Mouse (Mus musculus) midbrain, embryonic 16.5 days (tissue): ENCODE data around the gene Dand5. TPM values are rescaled to one million over a fixed set of nuclear protein-coding genes. Genes with fewer than 3 reads are reported as not detected.

ENCODE experiments used
- ATAC-seq: fragments of 200-750 bp; cut with Nextera tagmentation; 2 replicates; pipeline ENCODE4 v1.8.0; 2017; ENCODE audit warnings: moderate TSS enrichment
- H3K27ac ChIP-seq: fragments of 300-500 bp; sonication (generic); 2 replicates; pipeline ENCODE4 v1.5.1; 2014; ENCODE audit warnings: mild to moderate bottlenecking, low read length, mixed read lengths
- H3K27me3 ChIP-seq: fragments of 300-500 bp; sonication (generic); 2 replicates; pipeline ENCODE4 v1.6.1; 2014; ENCODE audit warnings: low read depth, low read length, mixed read lengths; ENCODE audit not compliant: control insufficient read depth, insufficient read depth
- H3K36me3 ChIP-seq: fragments of 300-500 bp; sonication (generic); 2 replicates; pipeline ENCODE4 v1.6.1; 2014; ENCODE audit warnings: mild to moderate bottlenecking, low read length, moderate library complexity, mixed read lengths; ENCODE audit not compliant: control insufficient read depth, insufficient read depth
- H3K4me1 ChIP-seq: fragments of 300-500 bp; sonication (generic); 2 replicates; pipeline ENCODE4 v1.6.1; 2014; ENCODE audit warnings: mild to moderate bottlenecking, low read length, mixed read lengths; ENCODE audit not compliant: control insufficient read depth, insufficient read depth
- H3K4me2 ChIP-seq: fragments of 300-500 bp; sonication (generic); 2 replicates; pipeline ENCODE4 v1.6.1; 2014; ENCODE audit warnings: mild to moderate bottlenecking, low read length, mixed read lengths
- H3K4me3 ChIP-seq: fragments of 300-500 bp; sonication (generic); 2 replicates; pipeline ENCODE4 v1.5.1; 2014; ENCODE audit warnings: low read depth, mild to moderate bottlenecking, low read length, moderate library complexity, mixed read lengths
- H3K9ac ChIP-seq: fragments of 300-500 bp; sonication (generic); 2 replicates; pipeline ENCODE4 v1.6.1; 2014; ENCODE audit warnings: low read depth, low read length, mixed read lengths
- H3K9me3 ChIP-seq: fragments of 300-500 bp; sonication (generic); replicated peaks from 2 replicates; pipeline ENCODE4 v1.6.1; 2014; ENCODE audit warnings: mild to moderate bottlenecking, low read length, mixed read lengths; ENCODE audit not compliant: control insufficient read depth, poor library complexity, severe bottlenecking
- WGBS: fragments of 180-500 bp; shearing (Covaris S2); extraction: QIAGEN DNeasy Blood & Tissue Kit; methylation state at CpG from one replicate; pipeline ENCODE4 v1.1.7; 2014; 5-methylcytosine and 5-hydroxymethylcytosine counted together
- polyA plus RNA-seq: library from polyadenylated mRNA; unstranded; fragments of >200 nt; fragmentation: Nextera tagmentation; extraction: Ambion mirVana; gene quantifications from 2 replicates; pipeline ENCODE4 v1.2.1, GENCODE M21; 2015

Gene Dand5
- polyA plus RNA-seq, 1 experiment from 2014 or later, result 12.4 TPM

- peaks cover 25% of the 10 kb centered on the region for H3K4me1 ChIP-seq
- H3K36me3 ChIP-seq, result peaks cover 25% of the 10 kb centered on the region
- H3K27ac ChIP-seq, result peak overlapping the region; percentile 91
- peak overlapping the region; percentile 86 for H3K4me2 ChIP-seq
- ATAC-seq, result no peak
- peak overlapping the region; percentile 86 for H3K4me3 ChIP-seq
- H3K9ac ChIP-seq, result peak overlapping the region; percentile 93
- no peaks in the 10 kb centered on the region for H3K27me3 ChIP-seq
- 13% methylated on average over 12 of the region's 12 CpGs for WGBS
- no peaks in the 10 kb centered on the region for H3K9me3 ChIP-seq
These were observed 22.9 kb upstream of the Dand5 start for GRCm38 (mm10) chr8:84845355-84846093.

DNA sequence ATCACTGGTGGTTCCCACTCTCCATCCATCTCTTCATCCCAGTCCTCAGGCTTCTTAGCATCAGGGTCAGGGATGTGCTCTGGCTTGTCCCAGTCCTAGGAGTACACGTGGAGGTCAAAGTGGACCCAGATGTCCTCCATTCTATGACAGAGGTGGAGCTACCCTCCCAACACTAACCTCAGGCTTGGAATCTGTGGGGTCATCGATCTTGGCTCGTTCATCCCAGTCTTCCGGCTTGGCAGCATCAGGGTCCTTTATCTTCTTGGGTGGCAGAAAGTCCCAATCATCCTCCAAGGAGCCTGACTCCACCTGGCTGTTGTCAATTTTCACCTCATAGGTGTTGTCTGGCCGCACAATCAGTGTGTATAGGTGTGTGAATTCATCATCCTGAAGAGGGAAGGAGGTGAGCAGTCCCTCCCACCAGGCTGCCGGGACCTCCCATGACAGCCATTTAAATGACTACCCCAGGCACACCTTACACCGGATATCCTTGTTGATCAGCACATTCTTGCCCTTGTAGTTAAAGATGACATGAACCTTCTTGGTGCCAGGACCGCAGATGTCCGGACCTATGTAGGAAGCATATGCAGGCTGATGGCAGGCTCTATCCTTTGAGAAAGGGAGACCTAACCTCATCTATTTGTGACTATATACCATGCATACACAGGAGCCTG, 21.9 kb upstream of the Dand5 start:
- ATAC-seq, result no peak
- peaks cover 29% of the 10 kb centered on the region for H3K4me1 ChIP-seq
- peaks cover 25% of the 10 kb centered on the region for H3K36me3 ChIP-seq
- H3K27me3 ChIP-seq, result no peaks in the 10 kb centered on the region
- H3K9me3 ChIP-seq, result no peaks in the 10 kb centered on the region
- H3K4me3 ChIP-seq, result peak overlapping the region; percentile 86; the same call in 1 of the 2 replicates
- WGBS, result 93% methylated on average over 9 of the region's 9 CpGs
- H3K9ac ChIP-seq, result peak overlapping the region; percentile 93; the same call in 1 of the 2 replicates
- no peak overlapping the region for H3K27ac ChIP-seq
- H3K4me2 ChIP-seq, result peak overlapping the region; percentile 86

DNA sequence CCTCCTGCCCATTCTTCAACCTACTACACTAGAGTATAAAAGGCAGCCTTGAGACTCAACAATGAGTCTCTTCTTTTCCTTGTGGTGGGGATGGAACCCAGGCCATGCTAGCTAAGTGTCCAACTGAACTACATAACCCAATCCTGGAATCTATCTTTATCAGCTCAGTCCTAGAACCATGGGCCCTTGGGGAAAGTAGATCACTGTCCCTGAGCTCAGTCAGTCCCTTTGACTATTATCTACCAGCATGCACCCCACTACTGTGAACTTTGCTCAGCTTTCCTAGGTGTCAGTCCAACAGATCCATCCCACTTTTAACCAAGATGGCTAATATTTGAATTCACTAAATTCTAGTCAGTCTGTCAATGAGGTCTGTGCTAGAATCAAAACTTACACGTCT, 18.9 kb upstream of the Dand5 start:
- H3K9ac ChIP-seq, result no peak overlapping the region
- no peaks in the 10 kb centered on the region for H3K9me3 ChIP-seq
- peaks cover 31% of the 10 kb centered on the region for H3K4me1 ChIP-seq
- WGBS, result 79% methylated on average over 1 of the region's 1 CpGs
- H3K4me3 ChIP-seq, result no peak overlapping the region
- H3K36me3 ChIP-seq, result peaks cover 39% of the 10 kb centered on the region
- no peak overlapping the region for H3K27ac ChIP-seq
- no peak for ATAC-seq
- no peak overlapping the region for H3K4me2 ChIP-seq
- no peaks in the 10 kb centered on the region for H3K27me3 ChIP-seq

GRCm38 (mm10) chr8:84840248-84840999, 17.8 kb upstream of the Dand5 start, which contains the start of gene Rad23a:
Rad23a (minus strand) TSS chr8:84840665.
- H3K4me2 ChIP-seq, result peak within 1 kb of the TSS; percentile 74
- no peaks in the 10 kb centered on the region for H3K9me3 ChIP-seq
- peak within 1 kb of the TSS; percentile 90 for H3K9ac ChIP-seq
- 0% methylated on average over 44 of the region's 55 CpGs for WGBS
- peak within 1 kb of the TSS; percentile 73 for H3K4me3 ChIP-seq
- H3K27me3 ChIP-seq, result no peaks in the 10 kb centered on the region
- peaks cover 47% of the 10 kb centered on the region for H3K36me3 ChIP-seq
- ATAC-seq, result peak; percentile 96
- peaks cover 31% of the 10 kb centered on the region for H3K4me1 ChIP-seq
- H3K27ac ChIP-seq, result peak within 1 kb of the TSS; percentile 86

DNA sequence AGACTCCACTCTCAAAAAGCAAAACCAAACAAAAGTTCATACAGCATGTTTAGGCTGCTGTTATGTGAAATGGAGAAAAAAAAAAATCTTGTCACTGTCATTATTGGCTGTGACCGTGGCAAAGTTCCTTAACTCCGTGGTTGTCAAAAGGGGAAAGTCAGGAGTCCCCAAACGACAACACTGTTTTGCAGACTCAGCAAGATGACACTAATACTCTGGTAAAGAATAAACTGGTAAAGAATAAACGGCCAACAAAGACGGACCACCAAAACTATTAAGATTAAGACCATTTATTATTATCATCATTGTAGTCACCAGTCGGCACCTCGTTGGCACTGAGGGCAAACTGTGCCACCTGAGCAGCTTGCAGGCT, 17.2 kb upstream of the Dand5 start:
- ATAC-seq, result no peak

DNA sequence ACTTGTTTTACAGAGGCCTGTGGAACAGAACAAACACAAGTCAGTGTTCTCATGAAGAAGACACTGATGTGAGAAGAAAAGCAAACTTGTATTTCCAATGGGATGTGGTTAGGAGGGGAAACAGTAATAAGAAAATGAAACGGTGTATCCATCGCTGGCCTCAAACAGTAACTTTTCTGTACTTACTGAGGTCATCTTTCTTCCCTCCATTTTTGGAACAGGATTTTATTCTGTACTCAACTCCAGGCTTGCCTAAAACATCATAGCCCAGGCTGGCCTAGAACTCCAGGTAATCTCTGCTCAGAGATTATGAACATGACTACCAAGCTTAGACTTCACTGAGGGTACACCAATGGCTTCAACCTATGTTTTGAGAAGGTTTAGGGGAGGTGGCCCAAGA, 16.8 kb upstream of the Dand5 start:
- H3K27me3 ChIP-seq, result no peaks in the 10 kb centered on the region
- no peak overlapping the region for H3K27ac ChIP-seq
- H3K4me3 ChIP-seq, result peak overlapping the region; percentile 73
- no peaks in the 10 kb centered on the region for H3K9me3 ChIP-seq
- WGBS, result 92% methylated on average over 2 of the region's 2 CpGs
- H3K36me3 ChIP-seq, result peaks cover 49% of the 10 kb centered on the region
- peak overlapping the region; percentile 90; the same call in 1 of the 2 replicates for H3K9ac ChIP-seq
- no peak for ATAC-seq
- H3K4me2 ChIP-seq, result peak overlapping the region; percentile 74
- H3K4me1 ChIP-seq, result peaks cover 21% of the 10 kb centered on the region

More for the DNA sequence above, 17.2 kb upstream of the Dand5 start:
- H3K9ac ChIP-seq, result peak overlapping the region; percentile 90
- peaks cover 26% of the 10 kb centered on the region for H3K4me1 ChIP-seq
- H3K4me3 ChIP-seq, result peak overlapping the region; percentile 73
- H3K36me3 ChIP-seq, result peaks cover 47% of the 10 kb centered on the region
- peak overlapping the region; percentile 86 for H3K27ac ChIP-seq
- no peaks in the 10 kb centered on the region for H3K9me3 ChIP-seq
- H3K27me3 ChIP-seq, result no peaks in the 10 kb centered on the region
- peak overlapping the region; percentile 74 for H3K4me2 ChIP-seq
- WGBS, result 2% methylated on average over 7 of the region's 7 CpGs

DNA sequence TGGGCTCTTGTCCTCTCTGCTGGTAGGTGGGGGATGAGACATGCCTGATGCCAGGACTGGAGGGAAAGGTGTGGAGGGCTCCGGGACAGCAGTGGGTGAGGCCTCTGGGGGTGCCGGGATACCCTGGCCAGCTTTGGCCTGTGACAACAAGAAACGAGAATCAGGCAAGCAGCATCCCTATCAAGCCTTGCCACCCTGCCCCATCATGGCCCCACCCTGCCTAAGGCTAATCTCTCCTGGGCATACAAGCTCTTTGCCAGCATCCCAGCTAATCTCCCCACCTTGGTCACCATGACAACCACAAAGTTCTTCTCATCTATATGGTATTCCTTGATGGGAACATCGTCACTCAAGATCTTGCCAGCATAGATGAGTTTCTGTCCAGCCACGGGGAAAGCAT, 15.9 kb upstream of the Dand5 start:
- H3K27me3 ChIP-seq, result no peaks in the 10 kb centered on the region
- 86% methylated on average over 5 of the region's 5 CpGs for WGBS

GRCm38 (mm10) chr8:84837912-84838470, 15.4 kb upstream of the Dand5 start:
- Histone ChIP-seq H3K36me3 (peaks cover 43% of the 10 kb centered on the region), H3K4me1 (peaks cover 17% of the 10 kb centered on the region), H3K9me3 (no peaks in the 10 kb centered on the region), H3K27me3 (no peaks in the 10 kb centered on the region), H3K4me3 (no peak overlapping the region), H3K27ac (no peak overlapping the region), H3K4me2 (no peak overlapping the region), H3K9ac (no peak overlapping the region)
- whole genome bisulfite sequencing, result 85% methylated on average over 15 of the region's 15 CpGs
- ATAC-seq, result no peak

More for the DNA sequence above, 15.9 kb upstream of the Dand5 start:
- Histone ChIP-seq H3K4me3 (no peak overlapping the region), H3K4me2 (no peak overlapping the region), H3K9me3 (no peaks in the 10 kb centered on the region), H3K36me3 (peaks cover 48% of the 10 kb centered on the region), H3K27ac (no peak overlapping the region), H3K9ac (no peak overlapping the region), H3K4me1 (peaks cover 17% of the 10 kb centered on the region)
- ATAC-seq, result no peak
